Mouse (Mus musculus): Measurements from ENCODE around the gene Gm17334. TPM values are rescaled to one million over a fixed set of nuclear protein-coding genes. Genes with fewer than 3 reads are reported as not detected.

Gene Gm17334
- total RNA-seq (2021) = under 1 TPM; 0.28 to 0.53 TPM
- long read RNA-seq, experiment 1 = 0 reads
- long read RNA-seq, experiment 2 = 0 reads

DNA sequence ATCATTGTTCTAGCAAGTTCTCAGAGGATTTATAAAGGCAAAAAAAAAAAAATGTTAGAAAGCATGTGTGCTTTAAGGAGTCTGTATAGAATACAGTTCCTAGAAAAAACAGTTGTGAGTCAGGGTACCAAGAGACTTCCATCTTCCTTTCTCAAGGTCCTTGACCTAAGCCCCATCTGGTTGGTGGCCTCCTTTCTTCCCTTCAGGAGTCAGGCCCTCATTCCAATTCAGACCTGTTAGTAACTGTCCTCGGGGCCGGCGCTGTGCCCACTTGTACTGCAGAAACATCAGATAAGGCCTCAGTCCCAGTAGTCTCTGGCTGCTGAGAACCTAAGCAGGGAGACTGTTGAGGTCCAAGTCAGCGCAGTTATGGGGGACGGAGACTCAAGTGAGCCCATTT, at the start of gene Gm17334:
TSS of gene Gm17334 (minus strand) at position 101 of the 400 bp plus-strand sequence.
- peak within 1 kb of the TSS; percentile 49 for H3K27ac ChIP-seq
- H3K4me3 ChIP-seq = peak within 1 kb of the TSS; percentile 98
- no peak for TF ChIP-seq CTCF (IDR thresholded peaks at IDR 0.05)
- peak; percentile 12 for DNase-seq
- intact Hi-C loops (cut with DNase I) = no loop called here

DNA sequence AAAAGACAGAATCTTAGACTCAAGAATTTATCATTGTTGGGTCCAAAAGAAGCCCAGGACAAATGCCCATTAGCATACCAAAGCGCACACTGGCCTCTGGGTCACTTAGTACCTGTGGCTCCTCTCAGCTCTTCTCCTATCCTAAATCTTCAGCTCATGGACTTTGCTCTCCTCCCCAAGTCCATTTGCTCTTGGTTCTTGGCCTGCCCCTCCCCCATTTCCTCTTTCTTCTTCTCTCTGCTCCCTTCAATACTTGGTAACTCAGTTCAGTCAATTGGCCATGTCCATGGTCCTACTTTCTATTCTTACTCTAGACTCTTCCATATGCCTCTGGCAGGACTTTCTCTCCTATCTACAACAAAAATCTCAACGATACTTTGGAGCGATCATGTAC, 49.0 kb upstream of the Gm17334 start:
- TF ChIP-seq CTCF (IDR thresholded peaks at IDR 0.05) = no peak
- Histone ChIP-seq H3K4me3 (no peak overlapping the region), H3K27ac (no peak overlapping the region; the same call in 1 of the 2 replicates)
- no peak for DNase-seq
- intact Hi-C loops (cut with DNase I) = no loop called here

DNA sequence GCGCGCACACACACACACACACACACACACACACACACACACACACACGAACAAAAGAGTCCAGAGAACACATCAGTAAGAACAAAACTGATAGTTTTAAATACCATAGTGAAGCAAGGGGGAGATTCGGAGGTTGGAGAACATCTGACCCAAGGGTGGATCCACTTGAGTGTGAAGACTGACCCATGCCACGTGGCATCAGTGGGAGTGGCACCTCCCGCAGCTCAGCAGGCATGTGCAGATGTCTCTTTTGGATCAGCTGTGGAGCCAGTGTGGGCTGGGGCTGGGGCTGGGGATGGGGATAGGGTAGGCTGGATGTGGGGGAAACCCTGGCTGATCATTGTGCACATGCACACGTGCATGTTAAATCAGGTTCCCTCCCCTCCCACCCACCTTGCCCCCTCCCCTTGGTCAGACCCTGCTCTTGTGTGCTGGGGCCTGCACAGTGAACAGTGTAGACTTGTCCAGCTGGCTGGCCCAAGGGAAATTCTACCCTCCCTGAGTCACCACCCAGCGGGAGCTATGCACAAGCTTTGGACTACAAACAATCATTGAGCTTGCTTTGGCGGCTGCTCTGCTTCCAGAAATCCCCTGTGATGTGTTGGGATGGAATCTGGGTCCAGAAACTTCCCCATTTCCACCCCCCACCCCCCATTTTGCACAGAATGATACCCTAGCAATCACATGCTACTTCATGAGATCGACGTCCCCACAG, 48.4 kb upstream of the Gm17334 start:
- intact Hi-C loops (cut with DNase I) = no loop called here
- DNase-seq = peak; percentile 55

DNA sequence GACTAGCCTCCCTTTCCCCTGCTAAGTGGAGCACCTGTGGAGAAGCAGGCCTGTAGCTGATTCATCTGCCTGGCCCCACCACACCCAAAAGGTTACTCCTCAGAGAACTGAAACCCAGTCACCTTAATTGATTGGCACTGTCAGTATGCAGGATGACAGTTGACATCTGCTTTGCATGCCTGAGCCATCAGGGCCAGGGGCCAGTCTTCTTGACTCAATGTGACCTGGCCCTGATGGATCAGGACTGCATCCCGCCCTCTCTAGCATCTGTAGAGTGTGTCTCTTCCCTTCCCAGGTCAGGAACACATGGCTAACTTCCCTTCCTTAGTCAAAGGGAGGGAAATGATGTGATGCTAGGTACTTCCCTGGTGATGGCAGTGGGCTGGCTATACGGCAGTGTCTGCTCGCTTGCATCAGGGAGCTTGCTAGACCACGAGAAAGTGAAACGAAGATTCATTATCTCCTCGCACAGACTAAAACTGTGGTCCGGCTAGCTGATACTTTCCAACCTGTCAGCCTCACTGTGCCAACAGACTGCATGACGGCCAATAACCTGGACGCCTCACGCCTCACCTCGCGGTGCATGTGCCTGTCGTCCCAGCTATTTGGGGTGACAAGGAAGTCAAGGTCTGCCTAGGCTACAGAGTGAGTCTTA, 47.7 kb upstream of the Gm17334 start:
- Histone ChIP-seq H3K27ac (no peak overlapping the region), H3K4me3 (no peak overlapping the region)
- intact Hi-C loops (cut with DNase I) = no loop called here
- DNase-seq = peak; percentile 14
- no peak for TF ChIP-seq CTCF (IDR thresholded peaks at IDR 0.05)

More for the DNA sequence above, 48.4 kb upstream of the Gm17334 start:
- Histone ChIP-seq H3K27ac (no peak overlapping the region; the same call in 1 of the 2 replicates), H3K4me3 (no peak overlapping the region)
- TF ChIP-seq CTCF (IDR thresholded peaks at IDR 0.05) = no peak; the same call in 1 of the 2 replicates

DNA sequence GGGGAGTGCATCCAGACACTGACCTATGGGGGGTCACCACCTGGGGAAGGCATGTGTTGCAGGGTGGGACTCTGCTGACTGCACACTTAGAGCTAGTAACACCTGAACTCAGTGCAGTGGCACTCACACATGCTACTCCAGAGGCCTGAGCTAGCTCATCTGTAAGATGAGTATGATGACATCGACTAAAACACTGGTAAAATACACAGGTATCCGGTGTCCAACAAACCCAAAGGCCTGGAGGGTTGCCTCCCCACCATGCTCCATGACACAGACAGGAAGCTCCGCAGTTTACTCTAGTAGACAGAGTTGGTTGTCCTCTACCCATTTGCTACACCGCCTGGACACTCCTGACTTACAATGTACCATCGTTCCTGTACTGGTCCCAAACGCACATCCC, 46.5 kb upstream of the Gm17334 start:
- intact Hi-C loops (cut with DNase I) = loop anchor here (5.0 kb wide), 1 partner anchor 37 kb away; no protein-coding TSS in a partner anchor
- no peak for TF ChIP-seq CTCF (IDR thresholded peaks at IDR 0.05)
- DNase-seq = no peak
- H3K27ac ChIP-seq = no peak overlapping the region
- no peak overlapping the region for H3K4me3 ChIP-seq

DNA sequence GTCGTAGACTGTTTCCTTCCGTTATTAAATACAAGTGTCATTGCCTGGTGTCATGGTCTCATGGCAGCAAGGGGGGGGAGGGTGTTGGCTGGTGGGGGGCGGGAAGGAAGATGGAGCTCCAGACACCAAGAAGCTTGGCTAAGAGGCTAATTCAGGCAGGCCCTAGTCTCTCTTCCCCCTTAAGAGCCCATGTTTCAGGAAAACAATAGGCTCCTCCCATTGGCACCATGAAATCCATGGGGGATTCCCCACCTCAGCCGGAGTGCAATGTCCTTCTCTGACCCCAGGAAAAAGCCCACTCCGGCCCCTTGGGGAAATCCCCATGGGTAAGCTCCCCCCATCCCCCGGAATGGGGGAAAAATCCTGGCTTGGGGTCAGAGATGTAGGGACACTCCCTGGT, 45.8 kb upstream of the Gm17334 start:
- intact Hi-C loops (cut with DNase I) = loop anchor here (5.0 kb wide), 1 partner anchor 36 kb away; no protein-coding TSS in a partner anchor
- Histone ChIP-seq H3K4me3 (no peak overlapping the region), H3K27ac (peak overlapping the region; percentile 74)
- peak; percentile 48 for DNase-seq
- TF ChIP-seq CTCF (IDR thresholded peaks at IDR 0.05) = no peak

DNA sequence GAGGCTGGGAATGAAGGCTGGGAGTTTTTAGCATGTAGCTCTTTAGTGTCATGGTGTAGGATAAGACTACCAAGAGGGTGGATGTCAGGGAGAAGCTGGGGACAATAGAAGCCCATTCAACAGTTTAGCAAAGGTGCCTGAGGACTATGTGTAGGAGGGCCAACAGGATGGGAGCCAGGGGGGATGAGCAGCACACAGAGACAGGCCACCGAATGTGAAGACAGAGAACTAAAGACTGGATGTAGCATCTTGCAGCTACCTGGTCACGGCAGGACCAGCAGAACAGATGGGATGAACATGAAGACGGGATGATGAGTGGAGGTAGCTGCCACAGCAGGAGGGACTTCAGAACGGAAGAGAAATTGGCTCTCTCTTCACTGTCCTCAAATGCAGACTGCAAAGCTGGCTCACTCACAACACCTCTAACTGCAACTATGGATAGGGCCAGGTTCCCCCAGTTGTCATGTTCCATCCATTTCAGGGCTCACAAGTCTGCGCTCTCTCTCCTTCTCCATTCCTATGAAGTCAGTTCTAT, 43.9 kb upstream of the Gm17334 start:
- no peak for DNase-seq
- no peak for TF ChIP-seq CTCF (IDR thresholded peaks at IDR 0.05)
- Histone ChIP-seq H3K4me3 (no peak overlapping the region), H3K27ac (no peak overlapping the region)
- intact Hi-C loops (cut with DNase I) = loop anchor here (5.0 kb wide), 1 partner anchor 35 kb away; no protein-coding TSS in a partner anchor

DNA sequence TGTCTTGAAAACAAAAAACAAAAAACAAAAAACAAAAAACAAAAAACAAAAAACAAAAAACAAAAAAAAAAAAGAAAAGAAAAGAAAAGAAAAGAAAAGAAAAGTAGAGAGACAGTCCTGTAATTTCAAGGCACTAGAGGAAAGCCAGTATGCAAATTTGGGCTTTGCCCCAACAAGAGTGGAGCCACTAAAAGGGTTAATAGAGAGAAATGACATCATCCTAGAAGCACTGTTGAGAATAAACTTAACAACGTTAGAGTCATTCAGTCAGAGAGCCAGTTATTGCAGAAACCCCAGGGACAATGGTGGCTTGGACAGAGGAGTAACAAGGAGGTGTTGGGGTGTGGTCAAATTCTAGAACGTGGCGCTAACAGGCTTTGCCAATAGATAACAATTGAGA, 41.8 kb upstream of the Gm17334 start:
- no peak overlapping the region for H3K27ac ChIP-seq
- no peak for TF ChIP-seq CTCF (IDR thresholded peaks at IDR 0.05)
- DNase-seq = no peak
- H3K4me3 ChIP-seq = no peak overlapping the region
- intact Hi-C loops (cut with DNase I) = loop anchor here (5.0 kb wide), 1 partner anchor 33 kb away; no protein-coding TSS in a partner anchor

DNA sequence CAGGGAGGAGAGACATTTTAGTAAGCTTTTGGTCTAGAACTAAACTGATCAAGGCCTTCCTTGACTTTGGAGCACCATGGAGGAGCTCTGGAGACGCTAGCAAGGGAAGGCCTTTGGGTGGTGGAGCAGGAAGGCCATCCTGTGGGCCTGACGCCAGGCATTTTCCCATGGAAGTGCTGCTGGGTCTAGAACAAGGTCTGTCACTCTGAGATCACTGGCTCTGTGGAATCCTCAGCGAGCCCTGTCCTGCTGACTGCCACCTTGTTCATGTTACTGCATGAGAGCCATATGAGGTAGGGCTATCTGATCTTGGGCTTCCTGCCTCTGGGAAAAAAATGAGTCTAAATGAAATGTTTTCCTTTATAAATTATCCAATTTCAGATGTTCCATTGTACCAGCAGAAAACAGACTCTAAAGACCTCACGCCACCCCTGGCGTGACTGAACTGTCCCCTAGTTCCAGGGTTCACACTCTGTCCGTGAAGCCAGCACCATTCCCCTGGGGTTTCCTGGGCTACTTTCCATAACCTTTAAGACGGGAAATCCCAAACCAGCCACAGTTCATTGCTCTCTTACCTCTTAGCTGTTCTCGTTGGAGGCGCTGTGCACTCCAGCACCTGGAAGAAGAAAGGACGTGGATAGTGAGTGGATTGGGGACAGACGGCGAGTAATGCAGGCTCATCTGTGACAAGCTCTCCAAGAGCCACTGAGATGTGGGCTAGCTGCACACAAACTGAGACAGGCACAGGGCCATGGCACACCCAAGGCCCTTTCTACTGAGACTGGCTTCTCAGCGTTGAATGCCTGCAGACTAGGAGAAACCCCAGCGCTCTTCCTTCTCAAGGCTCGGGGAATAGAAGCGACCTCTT, 40.2 kb upstream of the Gm17334 start:
- no peak; the same call in 1 of the 2 replicates for TF ChIP-seq CTCF (IDR thresholded peaks at IDR 0.05)
- intact Hi-C loops (cut with DNase I) = no loop called here
- Histone ChIP-seq H3K4me3 (peak overlapping the region; percentile 19; the same call in 1 of the 2 replicates), H3K27ac (peak overlapping the region; percentile 76)
- peak; percentile 69 for DNase-seq

DNA sequence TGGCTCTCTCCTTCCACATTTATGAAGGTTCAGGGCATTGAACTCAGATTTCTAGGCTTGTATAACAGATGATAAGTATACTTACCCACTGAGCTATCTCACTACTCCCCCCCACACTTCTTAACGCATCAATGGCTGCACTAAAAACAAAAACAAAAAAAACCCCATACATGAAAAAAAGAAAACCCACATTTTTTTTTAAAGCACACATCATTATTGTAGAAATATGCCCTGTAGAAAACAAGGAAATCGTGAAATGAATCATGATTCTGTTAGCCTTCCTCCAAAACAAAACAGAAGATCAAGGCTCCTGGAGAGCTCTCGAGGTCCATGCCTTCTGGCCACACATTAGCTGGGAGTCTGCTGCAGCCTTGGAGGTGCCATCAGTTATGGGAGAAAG, 38.3 kb upstream of the Gm17334 start:
- no peak for TF ChIP-seq CTCF (IDR thresholded peaks at IDR 0.05)
- intact Hi-C loops (cut with DNase I) = no loop called here

DNA sequence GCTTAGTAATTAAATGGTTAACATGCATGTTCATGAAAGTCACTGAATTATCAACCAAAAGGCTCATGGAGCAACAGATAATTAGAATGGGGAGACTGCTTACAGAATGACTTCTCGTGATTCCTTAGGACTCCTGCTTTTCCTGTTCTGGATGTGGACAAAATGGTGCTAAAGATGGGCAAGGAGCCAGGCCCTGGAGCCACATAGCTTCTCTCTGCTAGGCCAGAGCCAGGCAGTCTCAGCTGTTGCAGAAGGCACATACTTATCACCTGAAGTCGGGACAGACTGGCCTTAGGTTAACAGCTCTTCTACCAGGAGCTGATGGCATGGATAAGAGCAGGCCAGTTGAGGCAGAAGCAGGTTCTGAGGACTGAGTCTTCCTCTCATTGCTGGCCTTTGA, 37.8 kb upstream of the Gm17334 start:
- Histone ChIP-seq H3K27ac (0 out of 2 replicates have a peak overlapping the region, but pooled peaks have one; percentile 6), H3K4me3 (no peak overlapping the region)
- no peak for TF ChIP-seq CTCF (IDR thresholded peaks at IDR 0.05)
- DNase-seq = no peak
- intact Hi-C loops (cut with DNase I) = no loop called here

More for the DNA sequence above, 38.3 kb upstream of the Gm17334 start:
- no peak for DNase-seq
- Histone ChIP-seq H3K4me3 (no peak overlapping the region), H3K27ac (peak overlapping the region; percentile 3; the same call in 1 of the 2 replicates)

DNA sequence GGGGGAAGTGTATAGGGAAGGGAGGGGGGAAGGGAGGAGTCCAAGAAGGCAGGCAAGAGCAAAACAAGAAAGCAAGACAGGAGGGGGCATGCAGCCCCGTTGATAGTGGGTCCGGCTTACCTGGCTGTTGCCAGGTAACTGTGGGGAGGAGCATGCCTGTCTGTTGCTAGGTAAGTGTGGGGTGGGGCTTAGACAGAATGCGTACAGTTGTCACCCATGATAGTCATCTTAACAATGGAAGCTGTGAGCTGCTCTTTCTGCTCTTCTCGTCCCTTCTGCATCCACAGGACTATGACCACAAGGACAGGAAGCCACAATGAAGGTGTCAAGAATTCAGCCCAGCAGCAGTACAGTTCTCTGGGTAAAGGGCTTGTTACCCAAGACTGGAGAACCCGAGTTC, 37.2 kb upstream of the Gm17334 start:
- intact Hi-C loops (cut with DNase I) = no loop called here
- H3K27ac ChIP-seq = no peak overlapping the region
- no peak overlapping the region for H3K4me3 ChIP-seq
- TF ChIP-seq CTCF (IDR thresholded peaks at IDR 0.05) = no peak
- DNase-seq = no peak
